Mouse (Mus musculus) E14TG2a.4 (cell line): ENCODE results near the gene Dolpp1.

Experiments used
- H3K27me3 ChIP-seq: 2 replicates; pipeline ENCODE4 v1.6.1; 2014; ENCODE audit warnings: low read length, control low read depth; ENCODE audit not compliant: insufficient read depth
- H3K36me3 ChIP-seq: 2 replicates; pipeline ENCODE4 v1.6.1; 2014; ENCODE audit warnings: low read length, control low read depth; ENCODE audit not compliant: insufficient read depth
- H3K4me1 ChIP-seq: replicated peaks from 2 replicates; pipeline ENCODE4 v1.6.1; 2014; ENCODE audit warnings: low read depth, low read length, control low read depth
- H3K4me3 ChIP-seq: replicated peaks from 2 replicates; pipeline ENCODE4 v1.5.1; 2014; ENCODE audit warnings: mild to moderate bottlenecking, low read length
- H3K9me3 ChIP-seq: 2 replicates; pipeline ENCODE4 v1.6.1; 2014; ENCODE audit warnings: low read length, control low read depth
- CTCF ChIP-seq: conservative IDR thresholded peaks from 2 replicates; pipeline ENCODE4 v1.5.1; 2014; ENCODE audit warnings: low read length
- NANOG ChIP-seq: IDR thresholded peaks from 2 replicates; pipeline ENCODE4 v1.6.1; 2014; ENCODE audit warnings: borderline replicate concordance, low read length, mixed read lengths
- POU5F1 ChIP-seq: IDR thresholded peaks from 2 replicates; pipeline ENCODE4 v1.6.1; 2014; ENCODE audit warnings: low read length, borderline replicate concordance

The Dolpp1 gene

DNA sequence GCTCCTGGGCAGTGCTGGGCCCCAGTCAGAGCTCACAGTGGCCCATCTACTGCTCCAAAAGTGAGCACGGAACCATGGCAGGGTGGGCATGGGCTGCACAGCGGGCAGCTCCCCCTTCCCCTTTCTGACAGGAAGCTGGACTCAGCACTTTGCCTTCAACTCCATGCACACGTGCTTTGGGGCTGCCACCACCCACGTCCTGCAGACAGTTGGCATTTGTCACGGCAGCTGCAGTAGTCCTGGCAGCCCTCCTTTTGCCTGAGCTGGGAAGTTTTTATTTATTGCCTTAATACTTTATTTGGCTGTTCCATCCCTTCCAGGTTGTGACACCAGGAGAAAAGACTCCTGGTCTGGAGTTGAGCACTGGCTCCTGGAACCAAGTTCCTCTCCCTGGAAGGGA lies 7.2 kb upstream of the Dolpp1 start:
- Histone ChIP-seq H3K27me3 (no peaks in the 10 kb centered on the region), H3K9me3 (no peaks in the 10 kb centered on the region), H3K4me3 (no peak overlapping the region), H3K36me3 (peaks cover 59% of the 10 kb centered on the region), H3K4me1 (0 out of 2 replicates have a peak, but pooled peaks cover 5% of the 10 kb centered on the region)
- TF ChIP-seq POU5F1: no peak
- no peak for TF ChIP-seq CTCF
- TF ChIP-seq NANOG: no peak

GRCm38 (mm10) chr2:30385591-30385990 lies 6.5 kb upstream of the Dolpp1 start:
- peaks cover 9% of the 10 kb centered on the region for H3K4me1 ChIP-seq
- no peaks in the 10 kb centered on the region for H3K9me3 ChIP-seq
- H3K27me3 ChIP-seq: no peaks in the 10 kb centered on the region
- peaks cover 52% of the 10 kb centered on the region for H3K36me3 ChIP-seq
- no peak for TF ChIP-seq NANOG
- TF ChIP-seq POU5F1: no peak
- no peak for TF ChIP-seq CTCF
- no peak overlapping the region for H3K4me3 ChIP-seq

DNA sequence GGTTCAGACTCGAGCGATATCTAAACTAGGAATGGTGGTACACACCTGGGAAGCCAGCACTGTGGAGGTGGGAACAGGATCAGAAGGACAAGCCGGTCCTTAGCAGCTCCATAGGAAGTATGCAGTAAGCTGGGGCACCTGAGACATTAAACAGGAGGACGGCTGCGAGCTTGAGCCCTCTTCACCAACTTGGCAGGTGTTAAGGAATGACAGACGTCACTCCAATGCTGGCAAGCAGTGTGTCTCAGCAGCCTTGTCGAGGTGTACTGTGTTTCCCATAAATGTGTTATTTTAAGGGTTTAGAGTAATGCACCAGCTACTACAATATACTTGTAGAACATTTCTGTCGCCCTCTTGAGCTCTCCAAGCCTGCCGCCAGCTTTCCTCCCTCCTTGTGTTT lies 5.1 kb upstream of the Dolpp1 start:
- no peak for TF ChIP-seq POU5F1
- no peak for TF ChIP-seq CTCF
- no peak for TF ChIP-seq NANOG
- Histone ChIP-seq H3K36me3 (peaks cover 40% of the 10 kb centered on the region), H3K9me3 (no peaks in the 10 kb centered on the region)

GRCm38 (mm10) chr2:30389000-30389399 lies 3.1 kb upstream of the Dolpp1 start:
- Histone ChIP-seq H3K36me3 (peaks cover 24% of the 10 kb centered on the region), H3K27me3 (no peaks in the 10 kb centered on the region), H3K4me3 (no peak overlapping the region), H3K4me1 (peaks cover 35% of the 10 kb centered on the region), H3K9me3 (no peaks in the 10 kb centered on the region)
- TF ChIP-seq CTCF (peak; percentile 66), POU5F1 (no peak), NANOG (no peak)

More for the DNA sequence above, 5.1 kb upstream of the Dolpp1 start:
- H3K4me3 ChIP-seq: no peak overlapping the region
- H3K27me3 ChIP-seq: no peaks in the 10 kb centered on the region
- peaks cover 21% of the 10 kb centered on the region for H3K4me1 ChIP-seq

DNA sequence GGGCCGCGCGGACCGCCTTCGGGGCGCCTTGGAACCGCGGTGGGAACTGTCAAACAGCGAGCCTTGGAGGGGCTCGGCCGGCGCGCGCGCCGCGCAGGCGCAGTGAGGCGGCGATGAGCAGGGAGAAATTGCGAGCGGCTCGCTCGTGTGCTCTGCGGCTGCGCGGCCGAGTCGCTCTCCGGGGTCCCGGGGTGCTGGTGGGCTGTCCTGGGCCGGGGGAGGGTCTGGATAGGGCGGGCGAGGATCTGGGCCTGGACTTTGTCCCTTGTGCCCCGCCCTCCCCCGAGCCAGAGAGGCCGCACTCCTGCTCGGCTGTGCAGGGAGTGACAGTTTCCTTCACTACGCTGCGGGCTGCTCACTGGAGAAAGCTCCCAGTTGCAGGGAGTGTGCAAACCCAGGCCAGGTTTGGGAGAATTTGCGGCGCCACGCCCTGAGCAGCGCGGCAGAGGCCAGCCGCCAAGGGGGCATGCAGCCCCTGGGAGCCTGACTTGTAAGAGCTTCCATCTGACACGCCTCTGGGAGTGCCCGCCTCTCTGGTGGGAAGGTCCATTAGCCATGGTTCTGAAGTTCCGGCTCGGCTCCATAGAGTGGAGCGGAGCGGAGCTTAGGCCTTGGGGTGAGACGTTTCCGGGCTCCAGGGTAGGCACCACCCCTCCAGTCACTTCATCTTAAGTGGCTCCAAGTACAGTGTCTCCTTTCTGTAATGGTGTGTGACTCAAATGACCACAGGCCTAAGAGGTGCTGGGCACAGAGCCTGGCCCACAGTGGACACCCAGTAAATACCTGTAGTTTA lies 719 bp downstream of the Dolpp1 start:
- no peaks in the 10 kb centered on the region for H3K27me3 ChIP-seq
- peaks cover 70% of the 10 kb centered on the region for H3K4me1 ChIP-seq
- TF ChIP-seq NANOG (no peak), CTCF (no peak), POU5F1 (no peak)
- peaks cover 41% of the 10 kb centered on the region for H3K36me3 ChIP-seq
- no peaks in the 10 kb centered on the region for H3K9me3 ChIP-seq
- peak overlapping the region; percentile 94 for H3K4me3 ChIP-seq

DNA sequence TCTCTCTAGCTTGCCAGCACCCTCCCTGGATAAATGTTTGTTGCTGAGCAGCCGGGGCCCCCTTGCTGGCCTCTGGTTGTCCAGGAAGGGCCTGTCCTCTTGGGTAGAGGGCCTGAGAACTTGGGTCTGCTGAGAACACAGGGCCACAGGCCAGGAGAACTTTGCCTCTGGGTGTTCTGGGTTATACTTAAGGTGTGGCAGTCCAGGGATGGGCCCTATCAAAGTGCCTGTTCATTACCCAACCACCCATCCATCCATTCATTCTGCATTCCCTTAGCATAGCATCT lies 1.3 kb downstream of the Dolpp1 start:
- no peaks in the 10 kb centered on the region for H3K9me3 ChIP-seq
- H3K4me1 ChIP-seq: peaks cover 75% of the 10 kb centered on the region
- TF ChIP-seq POU5F1 (no peak), NANOG (no peak), CTCF (no peak)
- H3K4me3 ChIP-seq: peak overlapping the region; percentile 94
- peaks cover 47% of the 10 kb centered on the region for H3K36me3 ChIP-seq
- H3K27me3 ChIP-seq: no peaks in the 10 kb centered on the region

GRCm38 (mm10) chr2:30395757-30396156 lies 3.7 kb downstream of the Dolpp1 start:
- peaks cover 63% of the 10 kb centered on the region for H3K36me3 ChIP-seq
- TF ChIP-seq NANOG: no peak
- TF ChIP-seq CTCF: no peak
- peaks cover 89% of the 10 kb centered on the region for H3K4me1 ChIP-seq
- no peaks in the 10 kb centered on the region for H3K27me3 ChIP-seq
- H3K4me3 ChIP-seq: peak overlapping the region; percentile 30; the same call in 1 of the 2 replicates
- H3K9me3 ChIP-seq: no peaks in the 10 kb centered on the region

GRCm38 (mm10) chr2:30396246-30396645 lies 4.2 kb downstream of the Dolpp1 start:
- Histone ChIP-seq H3K9me3 (no peaks in the 10 kb centered on the region), H3K36me3 (peaks cover 68% of the 10 kb centered on the region), H3K27me3 (no peaks in the 10 kb centered on the region), H3K4me3 (peak overlapping the region; percentile 30), H3K4me1 (peaks cover 89% of the 10 kb centered on the region)
- TF ChIP-seq NANOG (no peak), POU5F1 (no peak)

GRCm38 (mm10) chr2:30397986-30398512 lies 6.0 kb downstream of the Dolpp1 start:
- Histone ChIP-seq H3K27me3 (no peaks in the 10 kb centered on the region), H3K36me3 (peaks cover 86% of the 10 kb centered on the region), H3K4me1 (peaks cover 91% of the 10 kb centered on the region), H3K4me3 (0 out of 2 replicates have a peak overlapping the region, but pooled peaks have one; percentile 20), H3K9me3 (no peaks in the 10 kb centered on the region)
- TF ChIP-seq POU5F1 (no peak), NANOG (no peak), CTCF (no peak)
